Mouse (Mus musculus) brain, embryonic 14.5 days (tissue): ENCODE measurements around the gene Bmpr2. TPM values are rescaled to one million over a fixed set of nuclear protein-coding genes. Genes with fewer than 3 reads are reported as not detected.

ENCODE experiments used
- DNase-seq: peaks from one replicate; pipeline ENCODE4 v3.0.0-alpha.2; 2011; ENCODE audit warnings: low read depth
- CTCF ChIP-seq: fragments of 200-500 bp; IDR thresholded peaks from 2 replicates; pipeline ENCODE4 v1.5.1; 2012; ENCODE audit warnings: inconsistent platforms, mild to moderate bottlenecking, moderate library complexity, borderline replicate concordance; ENCODE audit not compliant: insufficient read depth, insufficient read length; ENCODE audit errors: extremely low read depth
- POLR2A ChIP-seq: fragments of 200-500 bp; IDR thresholded peaks from 2 replicates; pipeline ENCODE4 v1.6.1; 2012; ENCODE audit warnings: mild to moderate bottlenecking, inconsistent platforms, borderline replicate concordance; ENCODE audit not compliant: poor library complexity, insufficient read depth, insufficient read length, severe bottlenecking; ENCODE audit errors: extremely low read depth
- polyA plus RNA-seq: library from polyadenylated mRNA; depleted of rRNA; stranded (reverse); fragments of >200 nt; gene quantifications from 2 replicates; pipeline ENCODE4 v1.2.3, GENCODE M21; 2012

Bmpr2 gene
- polyA plus RNA-seq, 1 experiment = 26.8 TPM

DNA sequence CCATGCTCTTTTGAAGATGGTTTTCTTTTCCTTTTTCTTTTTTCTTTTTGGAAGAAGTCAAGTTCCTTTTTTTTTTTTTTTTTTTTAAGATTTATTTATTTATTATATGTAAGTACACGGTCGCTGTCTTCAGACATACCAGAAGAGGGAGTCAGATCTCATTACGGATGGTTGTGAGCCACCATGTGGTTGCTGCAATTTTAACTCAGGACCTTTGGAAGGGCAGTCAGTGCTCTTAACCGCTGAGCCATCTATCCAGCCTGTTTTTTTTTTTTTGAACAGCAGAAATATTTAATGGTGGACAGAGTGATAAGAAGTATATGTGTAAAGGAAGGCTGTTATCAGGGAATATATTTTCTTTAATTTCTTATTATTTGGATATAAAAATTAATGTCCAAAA is 49.6 kb downstream of the Bmpr2 start:
- no peak for DNase-seq
- TF ChIP-seq POLR2A (no peak), CTCF (no peak)

GRCm38 (mm10) chr1:59825421-59825820 is 62.2 kb downstream of the Bmpr2 start:
- peak; percentile 10 for DNase-seq
- TF ChIP-seq CTCF = no peak
- no peak for TF ChIP-seq POLR2A

- TF ChIP-seq POLR2A (no peak), CTCF (no peak)
- peak; percentile 28 for DNase-seq
Measured at GRCm38 (mm10) chr1:59826583-59826982, 63.4 kb downstream of the Bmpr2 start.

- no peak for TF ChIP-seq CTCF
- TF ChIP-seq POLR2A = no peak
- DNase-seq = no peak
Measured at GRCm38 (mm10) chr1:59829410-59829809, 66.2 kb downstream of the Bmpr2 start.

- TF ChIP-seq POLR2A (no peak), CTCF (no peak)
- DNase-seq = no peak
Measured at GRCm38 (mm10) chr1:59830194-59830593, 67.0 kb downstream of the Bmpr2 start.

GRCm38 (mm10) chr1:59833723-59834122 is 70.5 kb downstream of the Bmpr2 start:
- TF ChIP-seq POLR2A = no peak
- TF ChIP-seq CTCF = no peak
- peak; percentile 61 for DNase-seq

- DNase-seq = peak; percentile 39
- no peak for TF ChIP-seq POLR2A
- TF ChIP-seq CTCF = no peak
Measured at GRCm38 (mm10) chr1:59848327-59848726, 85.1 kb downstream of the Bmpr2 start.

- no peak for TF ChIP-seq POLR2A
- TF ChIP-seq CTCF = no peak
- no peak for DNase-seq
Measured at GRCm38 (mm10) chr1:59859046-59859445, 95.8 kb downstream of the Bmpr2 start.

- TF ChIP-seq CTCF (no peak), POLR2A (no peak)
- no peak for DNase-seq
Measured at GRCm38 (mm10) chr1:59862144-59862543, 98.9 kb downstream of the Bmpr2 start.

GRCm38 (mm10) chr1:59868041-59868440 is 104.8 kb downstream of the Bmpr2 start:
- no peak for DNase-seq

DNA sequence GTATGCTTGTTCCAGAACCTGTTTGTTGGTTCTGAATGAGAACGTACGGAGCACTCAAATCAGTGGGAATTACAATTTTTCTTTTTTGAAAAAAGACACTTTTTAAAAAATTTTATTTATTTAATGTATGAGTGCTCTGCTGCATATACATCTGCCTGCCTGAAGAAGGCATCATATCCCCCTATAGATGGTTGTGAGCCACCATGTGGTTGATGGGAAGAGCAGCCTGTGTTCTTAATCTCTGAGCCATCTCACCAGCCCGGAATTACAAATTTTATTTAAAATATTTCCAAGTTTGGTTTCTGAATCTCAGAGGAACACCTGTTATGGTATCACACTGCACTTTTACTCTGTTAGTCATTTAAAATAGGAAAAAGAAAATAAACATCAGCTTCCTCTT is 110.8 kb downstream of the Bmpr2 start:
- TF ChIP-seq CTCF (no peak), POLR2A (no peak)
- no peak for DNase-seq

More at GRCm38 (mm10) chr1:59868041-59868440, 104.8 kb downstream of the Bmpr2 start:
- TF ChIP-seq POLR2A = no peak
- no peak for TF ChIP-seq CTCF

- TF ChIP-seq CTCF (no peak), POLR2A (no peak)
- DNase-seq = no peak
Measured at GRCm38 (mm10) chr1:59878098-59878497, 114.9 kb downstream of the Bmpr2 start.
